Mouse (Mus musculus): Measurements from ENCODE around the gene Emc10. TPM values are rescaled to one million over a fixed set of nuclear protein-coding genes. Genes with fewer than 3 reads are reported as not detected.

Emc10 gene
- polyA plus RNA-seq, 1 experiment: 111 TPM

DNA sequence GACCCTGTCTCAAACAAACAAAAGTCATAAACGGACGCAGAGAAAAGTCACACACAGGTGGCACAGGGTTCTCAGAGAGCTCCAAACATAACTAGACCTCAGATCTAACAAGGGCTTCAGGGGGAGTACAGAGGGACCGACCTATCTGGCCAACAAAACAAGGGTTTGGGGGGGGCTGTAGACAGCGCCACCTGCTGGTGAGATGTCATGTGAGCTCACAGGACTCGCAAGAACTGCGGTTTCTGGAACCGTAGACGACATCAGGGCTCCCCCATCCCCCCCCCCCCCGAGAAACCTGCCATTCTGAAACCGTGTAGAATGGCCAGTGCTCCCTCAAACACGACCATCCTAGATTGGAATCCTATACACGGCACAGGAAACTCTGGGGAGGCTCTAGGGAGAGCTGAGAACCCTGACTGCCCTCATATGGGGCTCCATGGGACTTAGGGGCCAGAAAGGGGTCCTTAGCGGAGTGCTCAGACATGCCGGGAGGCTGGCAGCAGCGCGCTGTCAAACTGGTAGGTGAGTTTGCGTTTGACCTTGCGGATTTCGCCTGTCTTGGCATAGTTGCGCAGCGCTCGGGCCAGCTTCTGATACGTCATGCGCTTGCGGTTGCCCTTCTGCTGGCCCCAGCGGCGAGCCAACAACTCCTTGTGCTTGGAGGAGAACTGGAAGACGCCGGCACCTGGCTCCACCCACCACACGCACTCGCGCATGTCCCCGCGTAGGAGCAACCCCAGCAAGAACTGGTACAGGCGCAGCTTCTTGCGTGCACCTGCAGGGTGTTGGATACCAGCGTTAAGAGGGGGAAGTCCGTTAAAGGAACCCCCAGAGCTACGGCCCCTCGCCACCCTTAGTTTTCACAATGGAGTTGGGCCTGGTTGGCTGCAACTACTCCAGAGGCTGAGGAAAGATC, 31.4 kb upstream of the Emc10 start:
- TF ChIP-seq CTCF (IDR thresholded peaks at IDR 0.05; ENCODE audit: borderline replicate concordance, insufficient read depth, low read length): peak; percentile 71; the same call in 1 of the 2 replicates
- TF ChIP-seq POLR2A (IDR thresholded peaks at IDR 0.05; ENCODE audit: low read depth, low read length): peak; percentile 23; the same call in 1 of the 2 replicates
- H3K4me3 ChIP-seq (ENCODE audit: insufficient read depth, low read length): peak overlapping the region; percentile 14
- H3K27ac ChIP-seq (ENCODE audit: insufficient read depth, low read length): no peak overlapping the region
- H3K4me1 ChIP-seq (ENCODE audit: control insufficient read depth, insufficient read depth, low read length): 0 out of 2 replicates have a peak, but pooled peaks cover 5% of the 10 kb centered on the region

DNA sequence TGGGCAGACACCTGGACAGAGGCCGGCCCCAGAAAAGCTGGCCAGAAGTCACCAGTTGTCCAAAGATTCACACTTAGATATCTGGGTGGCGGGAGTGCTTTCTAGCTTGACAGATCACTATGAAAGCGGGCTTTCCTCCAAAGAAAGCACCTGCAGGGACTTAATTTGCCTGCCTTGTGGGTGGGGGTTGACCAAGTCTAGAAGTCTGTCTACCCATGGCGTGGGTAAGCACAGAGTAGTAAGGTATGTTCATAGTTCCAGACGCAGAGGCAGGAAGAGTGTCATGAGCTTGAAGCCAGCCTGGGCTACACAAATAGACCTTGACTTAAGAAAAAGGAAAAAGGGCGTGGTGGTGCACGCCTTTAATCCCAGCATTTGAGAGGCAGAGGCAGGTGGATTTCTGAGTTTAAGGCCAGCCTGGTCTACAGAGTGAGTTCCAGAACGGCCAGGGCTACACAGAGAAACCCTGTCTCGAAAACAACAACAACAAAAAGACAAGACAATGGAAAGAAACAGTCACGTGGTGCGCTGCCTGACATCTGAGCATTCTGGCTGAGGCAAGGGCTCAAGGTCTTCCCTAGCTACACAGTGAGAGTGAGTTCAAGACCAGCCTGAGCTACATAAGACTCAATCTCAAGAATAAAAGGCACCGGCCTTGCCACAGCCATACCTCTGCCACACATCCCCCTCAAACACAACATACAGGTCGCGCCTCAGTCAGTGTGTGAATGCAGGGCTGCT, 30.3 kb upstream of the Emc10 start:
- H3K4me3 ChIP-seq (ENCODE audit: insufficient read depth, low read length): no peak overlapping the region
- TF ChIP-seq POLR2A (IDR thresholded peaks at IDR 0.05; ENCODE audit: low read depth, low read length) (no peak), CTCF (IDR thresholded peaks at IDR 0.05; ENCODE audit: borderline replicate concordance, insufficient read depth, low read length) (no peak)
- H3K4me1 ChIP-seq (ENCODE audit: control insufficient read depth, insufficient read depth, low read length): 0 out of 2 replicates have a peak, but pooled peaks cover 5% of the 10 kb centered on the region

GRCm38 (mm10) chr7:44525126-44525832, 28.9 kb upstream of the Emc10 start:
- H3K4me3 ChIP-seq (ENCODE audit: insufficient read depth, low read length): no peak overlapping the region
- TF ChIP-seq CTCF (IDR thresholded peaks at IDR 0.05; ENCODE audit: borderline replicate concordance, insufficient read depth, low read length) (no peak), POLR2A (IDR thresholded peaks at IDR 0.05; ENCODE audit: low read depth, low read length) (no peak)
- H3K27ac ChIP-seq (ENCODE audit: insufficient read depth, low read length): no peak overlapping the region
- 0 out of 2 replicates have a peak, but pooled peaks cover 5% of the 10 kb centered on the region for H3K4me1 ChIP-seq (ENCODE audit: control insufficient read depth, insufficient read depth, low read length)

More for the DNA sequence above, 30.3 kb upstream of the Emc10 start:
- H3K27ac ChIP-seq (ENCODE audit: insufficient read depth, low read length): no peak overlapping the region

- H3K27ac ChIP-seq (ENCODE audit: insufficient read depth, low read length): no peak within 1 kb of the TSS
- TF ChIP-seq POLR2A (IDR thresholded peaks at IDR 0.05; ENCODE audit: low read depth, low read length): no peak
- no peak for TF ChIP-seq CTCF (IDR thresholded peaks at IDR 0.05; ENCODE audit: borderline replicate concordance, insufficient read depth, low read length)
- no peak within 1 kb of the TSS for H3K4me3 ChIP-seq (ENCODE audit: insufficient read depth, low read length)
- 0 out of 2 replicates have a peak, but pooled peaks cover 5% of the 10 kb centered on the region for H3K4me1 ChIP-seq (ENCODE audit: control insufficient read depth, insufficient read depth, low read length)
Measured at GRCm38 (mm10) chr7:44524502-44524901, 28.2 kb upstream of the Emc10 start, which contains the start of gene Mybpc2. Mybpc2 (minus strand) TSS chr7:44524656.

- Histone ChIP-seq H3K4me3 (ENCODE audit: insufficient read depth, low read length) (no peak overlapping the region), H3K27ac (ENCODE audit: insufficient read depth, low read length) (no peak overlapping the region), H3K4me1 (ENCODE audit: control insufficient read depth, insufficient read depth, low read length) (0 out of 2 replicates have a peak, but pooled peaks cover 5% of the 10 kb centered on the region)
- no peak for TF ChIP-seq CTCF (IDR thresholded peaks at IDR 0.05; ENCODE audit: borderline replicate concordance, insufficient read depth, low read length)
Measured at GRCm38 (mm10) chr7:44523056-44523455, 26.7 kb upstream of the Emc10 start.

DNA sequence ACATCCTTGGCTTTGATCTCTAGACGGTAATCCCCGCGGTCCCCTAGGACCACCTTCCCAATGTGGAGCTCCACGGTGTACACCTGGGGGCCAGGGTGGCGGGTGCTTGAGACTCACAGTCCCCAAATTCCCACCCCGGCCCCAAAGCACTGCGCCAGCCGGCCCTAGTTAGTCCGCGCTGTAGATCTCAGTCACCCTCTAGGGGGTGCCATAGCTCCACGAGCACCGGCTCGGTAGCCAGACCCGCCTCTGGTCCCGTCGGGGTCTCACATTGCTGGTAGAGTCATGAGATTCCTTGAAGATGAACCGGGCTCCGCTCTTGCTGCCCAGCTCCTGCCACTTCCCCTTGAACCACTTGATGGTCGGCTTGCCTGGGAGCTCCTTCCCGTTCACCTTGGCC, 25.4 kb upstream of the Emc10 start:
- H3K4me3 ChIP-seq (ENCODE audit: insufficient read depth, low read length): no peak overlapping the region
- H3K4me1 ChIP-seq (ENCODE audit: control insufficient read depth, insufficient read depth, low read length): 0 out of 2 replicates have a peak, but pooled peaks cover 5% of the 10 kb centered on the region
- H3K27ac ChIP-seq (ENCODE audit: insufficient read depth, low read length): no peak overlapping the region
- no peak for TF ChIP-seq POLR2A (IDR thresholded peaks at IDR 0.05; ENCODE audit: low read depth, low read length)
- TF ChIP-seq CTCF (IDR thresholded peaks at IDR 0.05; ENCODE audit: borderline replicate concordance, insufficient read depth, low read length): peak; percentile 36; the same call in 1 of the 2 replicates

DNA sequence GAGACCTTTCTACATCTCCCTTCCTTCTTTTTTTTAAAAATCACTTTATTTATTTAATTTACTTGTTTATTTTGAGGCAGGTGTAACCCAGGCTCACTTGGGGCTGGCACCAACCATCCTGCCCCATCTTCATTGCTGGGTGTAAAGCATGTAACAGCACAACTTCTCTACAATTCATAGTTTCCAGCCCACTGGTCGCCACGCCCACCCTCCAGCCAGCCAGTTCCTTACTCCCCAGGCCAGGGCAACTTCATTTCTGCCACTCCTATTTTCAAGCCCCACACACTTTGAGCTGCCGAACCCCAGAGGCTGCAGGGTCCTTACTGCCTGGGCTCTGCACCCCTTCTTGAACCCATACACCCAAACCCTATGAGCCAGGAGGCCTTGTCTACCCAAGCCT, 24.7 kb upstream of the Emc10 start:
- TF ChIP-seq CTCF (IDR thresholded peaks at IDR 0.05; ENCODE audit: borderline replicate concordance, insufficient read depth, low read length) (no peak), POLR2A (IDR thresholded peaks at IDR 0.05; ENCODE audit: low read depth, low read length) (no peak)
- H3K4me3 ChIP-seq (ENCODE audit: insufficient read depth, low read length): no peak overlapping the region
- H3K4me1 ChIP-seq (ENCODE audit: control insufficient read depth, insufficient read depth, low read length): 0 out of 2 replicates have a peak, but pooled peaks cover 5% of the 10 kb centered on the region
- no peak overlapping the region for H3K27ac ChIP-seq (ENCODE audit: insufficient read depth, low read length)

DNA sequence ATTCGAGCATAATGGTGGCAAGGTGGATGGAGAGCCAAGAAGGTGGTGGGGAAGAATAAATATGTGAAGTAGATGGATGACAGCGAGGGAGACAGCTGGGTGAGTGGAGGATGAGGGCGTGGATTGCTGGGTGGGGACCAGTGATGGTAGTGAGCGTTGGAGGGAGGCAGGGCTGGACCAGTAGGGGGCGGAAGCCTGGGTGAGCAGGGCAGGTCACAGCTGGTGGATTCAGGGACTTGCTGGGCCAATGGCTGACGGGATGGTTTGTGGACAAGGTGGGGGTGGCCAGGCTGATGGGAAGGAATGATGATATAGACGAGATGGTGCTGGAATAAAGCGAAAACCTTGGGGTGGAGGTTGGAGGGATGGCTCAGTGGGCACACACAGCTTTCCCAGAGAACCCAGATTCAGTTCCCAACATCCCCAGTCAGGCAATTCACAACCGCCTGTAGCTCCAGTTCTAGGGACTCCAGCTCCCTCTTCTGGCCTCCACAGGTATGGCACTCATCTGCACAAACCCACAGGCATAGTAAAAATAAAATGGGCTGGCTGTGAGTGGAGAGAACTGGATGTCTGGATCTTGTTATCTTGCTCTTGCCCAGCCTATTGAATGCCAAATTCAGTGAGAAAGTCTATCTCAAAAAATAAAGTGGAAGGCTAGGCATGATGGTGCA, 23.0 kb upstream of the Emc10 start:
- no peak overlapping the region for H3K27ac ChIP-seq (ENCODE audit: insufficient read depth, low read length)
- H3K4me1 ChIP-seq (ENCODE audit: control insufficient read depth, insufficient read depth, low read length): no peaks in the 10 kb centered on the region
- no peak overlapping the region for H3K4me3 ChIP-seq (ENCODE audit: insufficient read depth, low read length)
- 0 out of 2 replicates have a peak, but pooled peaks have one; percentile 4 for TF ChIP-seq CTCF (IDR thresholded peaks at IDR 0.05; ENCODE audit: borderline replicate concordance, insufficient read depth, low read length)
- TF ChIP-seq POLR2A (IDR thresholded peaks at IDR 0.05; ENCODE audit: low read depth, low read length): no peak

DNA sequence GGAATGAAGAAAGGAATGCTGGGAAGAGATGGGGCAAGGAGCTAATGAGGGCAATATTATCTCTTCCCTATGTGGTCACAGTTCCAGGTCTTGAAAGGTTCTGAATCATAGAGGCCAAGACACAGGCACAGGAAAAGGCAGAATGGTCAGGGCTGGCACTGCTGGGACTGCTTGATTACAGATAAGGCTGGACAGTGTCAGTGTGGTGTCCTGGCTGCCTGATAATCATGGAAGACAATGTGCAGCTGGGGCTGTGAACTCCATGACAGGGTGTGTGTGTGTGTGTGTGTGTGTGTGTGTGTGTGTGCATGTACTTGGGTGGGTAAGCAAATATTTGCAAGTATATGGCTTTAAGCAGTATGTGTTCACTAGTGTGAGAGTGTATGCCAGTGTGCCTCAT, 11.2 kb upstream of the Emc10 start:
- TF ChIP-seq CTCF (IDR thresholded peaks at IDR 0.05; ENCODE audit: borderline replicate concordance, insufficient read depth, low read length) (no peak), POLR2A (IDR thresholded peaks at IDR 0.05; ENCODE audit: low read depth, low read length) (no peak)
- Histone ChIP-seq H3K4me3 (ENCODE audit: insufficient read depth, low read length) (no peak overlapping the region), H3K4me1 (ENCODE audit: control insufficient read depth, insufficient read depth, low read length) (no peaks in the 10 kb centered on the region), H3K27ac (ENCODE audit: insufficient read depth, low read length) (no peak overlapping the region)

Data from embryonic fibroblast, embryonic 13.5 days (primary cell).